Mouse (Mus musculus): ENCODE data around the gene Chrm1. TPM values are rescaled to one million over a fixed set of nuclear protein-coding genes. Genes with fewer than 3 reads are reported as not detected.

Gene Chrm1
- polyA plus RNA-seq (2012; fragmentation: generic; extraction: Trizol): not detected

DNA sequence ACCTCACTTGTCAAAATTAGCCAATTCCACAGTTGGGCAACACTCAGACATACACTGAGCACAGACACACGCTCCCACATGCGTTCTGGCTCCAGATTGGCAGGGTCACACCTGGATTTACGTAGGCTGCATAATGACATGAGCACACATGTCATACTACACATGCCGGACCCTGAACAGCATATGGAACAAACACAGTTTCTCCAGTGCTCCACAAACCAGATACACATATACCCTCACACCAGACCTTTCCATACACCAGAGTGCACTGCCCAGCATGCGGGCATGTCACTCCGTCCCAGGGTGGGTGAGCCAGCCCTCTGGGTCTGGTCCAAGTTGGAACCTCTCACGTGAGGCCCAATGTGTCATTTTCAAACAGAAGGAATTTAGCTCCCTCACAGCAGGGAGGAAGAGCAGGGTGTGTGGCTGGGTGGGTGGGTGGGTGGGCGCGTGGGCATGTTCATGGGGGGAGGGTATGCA is at the start of gene Chrm1:
Gene Chrm1, plus strand, starts transcription at position 430 of the 480 bp plus-strand sequence.
- Histone ChIP-seq H3ac (ENCODE audit: control insufficient read depth, insufficient read length) (no peak within 1 kb of the TSS), H3K4me3 (no peak within 1 kb of the TSS), H3K4me2 (ENCODE audit: low read depth) (no peak within 1 kb of the TSS), H3K27me3 (ENCODE audit: control insufficient read depth, insufficient read depth, insufficient read length) (peaks cover 55% of the 10 kb centered on the region), H3K36me3 (ENCODE audit: control insufficient read depth, insufficient read depth) (no peaks in the 10 kb centered on the region), H3K79me2 (ENCODE audit: control insufficient read depth, insufficient read depth) (no peaks in the 10 kb centered on the region)
- no peak for TF ChIP-seq CEBPB (IDR thresholded peaks at IDR 0.05; ENCODE audit: insufficient read depth, poor library complexity, severe bottlenecking)
- TF ChIP-seq TCF3 (IDR thresholded peaks at IDR 0.05; ENCODE audit: insufficient read length, low read depth): no peak
- no peak for TF ChIP-seq E2F4 (IDR thresholded peaks at IDR 0.05; ENCODE audit: insufficient read depth)
- TF ChIP-seq MYOD1 (IDR thresholded peaks at IDR 0.05; ENCODE audit: control insufficient read depth in 1 of 3, insufficient read length in 2 of 3, low read depth in 2 of 3): no peak
- no peak for TF ChIP-seq TCF12 (IDR thresholded peaks at IDR 0.05; ENCODE audit: insufficient read depth, poor library complexity, severe bottlenecking)
- TF ChIP-seq MAX (IDR thresholded peaks at IDR 0.05; ENCODE audit: low read depth): no peak
- no peak for TF ChIP-seq USF1 (IDR thresholded peaks at IDR 0.05; ENCODE audit: low read depth)
- TF ChIP-seq POLR2A (IDR thresholded peaks at IDR 0.05; ENCODE audit: insufficient read length, low read depth): no peak
- no peak for TF ChIP-seq REST (IDR thresholded peaks at IDR 0.05; ENCODE audit: insufficient read depth, insufficient read length)
- no peak for TF ChIP-seq SRF (IDR thresholded peaks at IDR 0.05; ENCODE audit: control insufficient read depth, insufficient read length, low read depth)
- TF ChIP-seq POLR2AphosphoS2 (IDR thresholded peaks at IDR 0.05; ENCODE audit: insufficient read length, low read depth): no peak
- TF ChIP-seq MYOG (IDR thresholded peaks at IDR 0.05; ENCODE audit: control insufficient read depth in 1 of 3, insufficient read depth in 1 of 3, insufficient read length in 2 of 3, low read depth in 2 of 3): no peak

DNA sequence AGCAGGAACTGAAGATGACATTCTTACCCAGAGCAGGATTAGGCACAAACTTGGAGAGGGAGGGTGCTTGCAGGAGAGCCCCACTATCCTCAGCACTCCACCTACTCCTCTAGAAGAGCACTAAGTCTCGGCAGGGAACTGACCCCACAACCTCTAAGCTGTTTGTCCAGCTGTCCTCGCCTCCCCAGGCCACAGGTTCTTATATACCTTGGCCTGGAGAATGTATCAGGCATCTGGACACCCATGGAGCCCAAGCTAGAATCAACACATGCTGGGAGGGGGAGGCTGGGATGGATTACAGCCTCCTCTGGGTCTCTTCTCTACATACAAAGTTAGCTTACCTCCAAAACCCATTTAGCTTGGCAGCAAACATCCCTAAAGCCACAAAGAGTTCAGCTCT is 49.2 kb upstream of the Chrm1 start:
- Histone ChIP-seq H3K36me3 (ENCODE audit: control insufficient read depth, insufficient read depth) (no peaks in the 10 kb centered on the region), H3K4me2 (ENCODE audit: low read depth) (no peak overlapping the region), H3K27me3 (ENCODE audit: control insufficient read depth, insufficient read depth, insufficient read length) (peaks cover 22% of the 10 kb centered on the region), H3K79me2 (ENCODE audit: control insufficient read depth, insufficient read depth) (no peaks in the 10 kb centered on the region), H3K4me3 (no peak overlapping the region), H3ac (ENCODE audit: control insufficient read depth, insufficient read length) (no peak overlapping the region)
- no peak for TF ChIP-seq POLR2A (IDR thresholded peaks at IDR 0.05; ENCODE audit: insufficient read length, low read depth)
- TF ChIP-seq REST (IDR thresholded peaks at IDR 0.05; ENCODE audit: insufficient read depth, insufficient read length): no peak
- no peak for TF ChIP-seq MYOD1 (IDR thresholded peaks at IDR 0.05; ENCODE audit: control insufficient read depth in 1 of 3, insufficient read length in 2 of 3, low read depth in 2 of 3)
- no peak for TF ChIP-seq USF1 (IDR thresholded peaks at IDR 0.05; ENCODE audit: low read depth)
- TF ChIP-seq MYOG (IDR thresholded peaks at IDR 0.05; ENCODE audit: control insufficient read depth in 1 of 3, insufficient read depth in 1 of 3, insufficient read length in 2 of 3, low read depth in 2 of 3): no peak
- TF ChIP-seq SRF (IDR thresholded peaks at IDR 0.05; ENCODE audit: control insufficient read depth, insufficient read length, low read depth): no peak
- TF ChIP-seq TCF3 (IDR thresholded peaks at IDR 0.05; ENCODE audit: insufficient read length, low read depth): no peak
- TF ChIP-seq CEBPB (IDR thresholded peaks at IDR 0.05; ENCODE audit: insufficient read depth, poor library complexity, severe bottlenecking): no peak
- TF ChIP-seq POLR2AphosphoS2 (IDR thresholded peaks at IDR 0.05; ENCODE audit: insufficient read length, low read depth): no peak
- no peak for TF ChIP-seq MAX (IDR thresholded peaks at IDR 0.05; ENCODE audit: low read depth)
- TF ChIP-seq TCF12 (IDR thresholded peaks at IDR 0.05; ENCODE audit: insufficient read depth, poor library complexity, severe bottlenecking): no peak
- no peak for TF ChIP-seq E2F4 (IDR thresholded peaks at IDR 0.05; ENCODE audit: insufficient read depth)

DNA sequence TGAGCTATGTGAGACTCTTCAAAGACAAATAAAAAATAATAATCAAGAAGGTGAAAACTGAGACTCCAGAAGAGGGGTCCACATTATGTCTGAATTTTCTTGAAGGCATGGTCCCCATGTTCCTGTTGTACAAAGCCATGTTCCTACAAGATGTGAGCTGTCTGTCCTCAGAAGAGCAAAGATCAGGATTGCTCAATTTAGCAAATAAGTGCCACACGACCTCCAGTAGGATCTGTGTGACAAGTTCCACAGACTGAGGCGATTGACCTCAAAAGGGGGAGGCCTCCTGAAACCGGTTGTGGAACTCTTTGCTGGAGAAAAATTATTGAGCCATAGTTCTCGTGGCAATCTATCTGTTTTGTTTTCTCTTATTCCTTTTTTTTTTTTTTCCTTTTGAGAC is 47.3 kb upstream of the Chrm1 start:
- H3K79me2 ChIP-seq (ENCODE audit: control insufficient read depth, insufficient read depth): no peaks in the 10 kb centered on the region
- peaks cover 21% of the 10 kb centered on the region for H3K27me3 ChIP-seq (ENCODE audit: control insufficient read depth, insufficient read depth, insufficient read length)
- H3K4me2 ChIP-seq (ENCODE audit: low read depth): no peak overlapping the region
- H3ac ChIP-seq (ENCODE audit: control insufficient read depth, insufficient read length): no peak overlapping the region
- no peaks in the 10 kb centered on the region for H3K36me3 ChIP-seq (ENCODE audit: control insufficient read depth, insufficient read depth)
- no peak for TF ChIP-seq REST (IDR thresholded peaks at IDR 0.05; ENCODE audit: insufficient read depth, insufficient read length)
- no peak for TF ChIP-seq SRF (IDR thresholded peaks at IDR 0.05; ENCODE audit: control insufficient read depth, insufficient read length, low read depth)
- H3K4me3 ChIP-seq: no peak overlapping the region

DNA sequence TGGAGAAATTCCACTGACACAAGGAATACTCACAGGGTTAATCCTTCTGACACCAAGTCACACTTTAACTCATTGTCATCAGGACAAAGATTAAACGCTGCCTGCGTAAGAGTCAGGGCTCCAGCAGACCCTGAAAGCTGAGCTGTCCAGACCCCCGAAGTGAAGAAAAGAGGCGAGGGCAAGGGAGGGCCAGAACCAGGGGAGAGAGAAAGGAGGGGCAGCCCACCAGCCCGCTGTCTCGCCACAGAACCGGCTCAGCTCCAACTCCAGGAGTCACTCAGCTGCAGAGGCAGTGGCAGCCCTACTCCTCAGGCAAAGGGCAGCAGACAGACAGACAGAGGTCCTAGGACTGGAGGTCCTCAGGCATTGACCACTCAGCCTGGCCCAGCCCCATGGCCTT is 45.7 kb upstream of the Chrm1 start, which contains the start of gene Slc22a6:
Gene Slc22a6, plus strand, starts transcription at position 136 of the 400 bp plus-strand sequence.
- Histone ChIP-seq H3K79me2 (ENCODE audit: control insufficient read depth, insufficient read depth) (no peaks in the 10 kb centered on the region), H3K4me3 (no peak within 1 kb of the TSS), H3K4me2 (ENCODE audit: low read depth) (no peak within 1 kb of the TSS), H3K36me3 (ENCODE audit: control insufficient read depth, insufficient read depth) (no peaks in the 10 kb centered on the region), H3K27me3 (ENCODE audit: control insufficient read depth, insufficient read depth, insufficient read length) (peaks cover 30% of the 10 kb centered on the region), H3ac (ENCODE audit: control insufficient read depth, insufficient read length) (no peak within 1 kb of the TSS)
- TF ChIP-seq MYOD1 (IDR thresholded peaks at IDR 0.05; ENCODE audit: control insufficient read depth in 1 of 3, insufficient read length in 2 of 3, low read depth in 2 of 3) (no peak), POLR2A (IDR thresholded peaks at IDR 0.05; ENCODE audit: insufficient read length, low read depth) (no peak), MYOG (IDR thresholded peaks at IDR 0.05; ENCODE audit: control insufficient read depth in 1 of 3, insufficient read depth in 1 of 3, insufficient read length in 2 of 3, low read depth in 2 of 3) (no peak), E2F4 (IDR thresholded peaks at IDR 0.05; ENCODE audit: insufficient read depth) (no peak), POLR2AphosphoS2 (IDR thresholded peaks at IDR 0.05; ENCODE audit: insufficient read length, low read depth) (no peak), CEBPB (IDR thresholded peaks at IDR 0.05; ENCODE audit: insufficient read depth, poor library complexity, severe bottlenecking) (no peak), USF1 (IDR thresholded peaks at IDR 0.05; ENCODE audit: low read depth) (no peak)

DNA sequence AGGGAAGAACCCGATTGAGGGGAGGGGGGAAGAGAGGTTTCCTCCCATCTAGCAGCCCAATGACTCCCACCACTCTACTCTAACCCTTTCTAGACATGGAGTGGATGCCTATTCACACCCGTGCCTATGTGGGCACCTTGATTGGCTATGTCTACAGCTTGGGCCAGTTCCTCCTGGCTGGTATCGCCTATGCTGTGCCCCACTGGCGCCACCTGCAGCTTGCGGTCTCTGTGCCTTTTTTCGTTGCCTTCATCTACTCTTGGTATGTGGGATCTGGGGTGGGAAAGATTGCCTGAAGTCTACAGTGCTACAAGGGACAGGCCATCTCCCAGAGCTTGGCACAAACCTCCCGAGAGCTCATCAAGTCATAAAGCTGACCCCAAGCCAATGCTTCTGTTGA is 42.5 kb upstream of the Chrm1 start:
- no peaks in the 10 kb centered on the region for H3K36me3 ChIP-seq (ENCODE audit: control insufficient read depth, insufficient read depth)
- H3K79me2 ChIP-seq (ENCODE audit: control insufficient read depth, insufficient read depth): no peaks in the 10 kb centered on the region
- no peak overlapping the region for H3K4me2 ChIP-seq (ENCODE audit: low read depth)
- H3K27me3 ChIP-seq (ENCODE audit: control insufficient read depth, insufficient read depth, insufficient read length): peaks cover 51% of the 10 kb centered on the region
- H3K4me3 ChIP-seq: no peak overlapping the region
- no peak for TF ChIP-seq MYOG (IDR thresholded peaks at IDR 0.05; ENCODE audit: control insufficient read depth in 1 of 3, insufficient read depth in 1 of 3, insufficient read length in 2 of 3, low read depth in 2 of 3)
- no peak for TF ChIP-seq E2F4 (IDR thresholded peaks at IDR 0.05; ENCODE audit: insufficient read depth)
- TF ChIP-seq POLR2A (IDR thresholded peaks at IDR 0.05; ENCODE audit: insufficient read length, low read depth): no peak
- no peak for TF ChIP-seq USF1 (IDR thresholded peaks at IDR 0.05; ENCODE audit: low read depth)
- no peak for TF ChIP-seq TCF12 (IDR thresholded peaks at IDR 0.05; ENCODE audit: insufficient read depth, poor library complexity, severe bottlenecking)
- TF ChIP-seq MYOD1 (IDR thresholded peaks at IDR 0.05; ENCODE audit: control insufficient read depth in 1 of 3, insufficient read length in 2 of 3, low read depth in 2 of 3): no peak
- no peak for TF ChIP-seq TCF3 (IDR thresholded peaks at IDR 0.05; ENCODE audit: insufficient read length, low read depth)
- TF ChIP-seq MAX (IDR thresholded peaks at IDR 0.05; ENCODE audit: low read depth): no peak
- no peak for TF ChIP-seq POLR2AphosphoS2 (IDR thresholded peaks at IDR 0.05; ENCODE audit: insufficient read length, low read depth)
- TF ChIP-seq SRF (IDR thresholded peaks at IDR 0.05; ENCODE audit: control insufficient read depth, insufficient read length, low read depth): no peak
- no peak for TF ChIP-seq CEBPB (IDR thresholded peaks at IDR 0.05; ENCODE audit: insufficient read depth, poor library complexity, severe bottlenecking)
- TF ChIP-seq REST (IDR thresholded peaks at IDR 0.05; ENCODE audit: insufficient read depth, insufficient read length): no peak
- H3ac ChIP-seq (ENCODE audit: control insufficient read depth, insufficient read length): no peak overlapping the region

All from myocyte (in vitro differentiated cells).